Mouse (Mus musculus): Measurements from ENCODE around the gene Bin2. TPM values are rescaled to one million over a fixed set of nuclear protein-coding genes. Genes with fewer than 3 reads are reported as not detected.
A peak's percentile ranks its signal among the peaks of the same experiment; 100 is the strongest.
"Not testable (repeated sequence)": the region's sequence is repeated elsewhere in the genome, so short reads cannot be mapped to it uniquely, and the experiment has no call there.

The Bin2 gene
- polyA plus RNA-seq, 1 experiment from 2014 or later, result 1.4 TPM

- no peak for ATAC-seq
- Histone ChIP-seq H3K27me3 (ENCODE audit: control insufficient read depth, insufficient read depth, low read depth, low read length) (no peaks in the 10 kb centered on the region), H3K4me3 (ENCODE audit: low read depth, low read length) (no peak overlapping the region), H3K9me3 (replicated peaks; ENCODE audit: control insufficient read depth, low read length, poor library complexity, severe bottlenecking) (no peaks in the 10 kb centered on the region), H3K9ac (ENCODE audit: low read depth, low read length) (no peak overlapping the region), H3K27ac (ENCODE audit: low read length) (no peak overlapping the region), H3K36me3 (ENCODE audit: control insufficient read depth, insufficient read depth, low read length) (no peaks in the 10 kb centered on the region), H3K4me2 (ENCODE audit: low read length) (no peak overlapping the region), H3K4me1 (ENCODE audit: control insufficient read depth, insufficient read depth, low read length) (peaks cover 18% of the 10 kb centered on the region)
- WGBS, result 70% methylated on average over 2 of the region's 2 CpGs
Observed at GRCm38 (mm10) chr15:100612432-100612831, 56.9 kb downstream of the Bin2 start.

- no peak overlapping the region for H3K27ac ChIP-seq (ENCODE audit: low read length)
- WGBS, result 88% methylated on average over 7 of the region's 7 CpGs
- no peak overlapping the region for H3K4me2 ChIP-seq (ENCODE audit: low read length)
Observed at GRCm38 (mm10) chr15:100611951-100612350, 57.4 kb downstream of the Bin2 start.

GRCm38 (mm10) chr15:100606677-100607076, 62.7 kb downstream of the Bin2 start:
- not testable (repeated sequence) for H3K27ac ChIP-seq (ENCODE audit: low read length); H3K36me3 ChIP-seq (ENCODE audit: control insufficient read depth, insufficient read depth, low read length); H3K27me3 ChIP-seq (ENCODE audit: control insufficient read depth, insufficient read depth, low read depth, low read length); H3K9ac ChIP-seq (ENCODE audit: low read depth, low read length); ATAC-seq; H3K4me3 ChIP-seq (ENCODE audit: low read depth, low read length); H3K9me3 ChIP-seq (replicated peaks; ENCODE audit: control insufficient read depth, low read length, poor library complexity, severe bottlenecking); H3K4me1 ChIP-seq (ENCODE audit: control insufficient read depth, insufficient read depth, low read length); H3K4me2 ChIP-seq (ENCODE audit: low read length)
- 87% methylated on average over 8 of the region's 8 CpGs for WGBS

More at GRCm38 (mm10) chr15:100611951-100612350, 57.4 kb downstream of the Bin2 start:
- no peak overlapping the region for H3K9ac ChIP-seq (ENCODE audit: low read depth, low read length)
- no peak overlapping the region for H3K4me3 ChIP-seq (ENCODE audit: low read depth, low read length)
- ATAC-seq, result no peak
- no peaks in the 10 kb centered on the region for H3K9me3 ChIP-seq (replicated peaks; ENCODE audit: control insufficient read depth, low read length, poor library complexity, severe bottlenecking)
- H3K36me3 ChIP-seq (ENCODE audit: control insufficient read depth, insufficient read depth, low read length), result no peaks in the 10 kb centered on the region
- H3K4me1 ChIP-seq (ENCODE audit: control insufficient read depth, insufficient read depth, low read length), result peaks cover 17% of the 10 kb centered on the region
- H3K27me3 ChIP-seq (ENCODE audit: control insufficient read depth, insufficient read depth, low read depth, low read length), result no peaks in the 10 kb centered on the region

- ATAC-seq, result no peak
- Histone ChIP-seq H3K4me2 (ENCODE audit: low read length) (no peak overlapping the region), H3K36me3 (ENCODE audit: control insufficient read depth, insufficient read depth, low read length) (no peaks in the 10 kb centered on the region), H3K4me1 (ENCODE audit: control insufficient read depth, insufficient read depth, low read length) (peaks cover 18% of the 10 kb centered on the region), H3K27ac (ENCODE audit: low read length) (no peak overlapping the region), H3K9ac (ENCODE audit: low read depth, low read length) (no peak overlapping the region), H3K27me3 (ENCODE audit: control insufficient read depth, insufficient read depth, low read depth, low read length) (0 out of 2 replicates have a peak, but pooled peaks cover 4% of the 10 kb centered on the region), H3K4me3 (ENCODE audit: low read depth, low read length) (no peak overlapping the region), H3K9me3 (replicated peaks; ENCODE audit: control insufficient read depth, low read length, poor library complexity, severe bottlenecking) (no peaks in the 10 kb centered on the region)
- 61% methylated on average over 3 of the region's 3 CpGs for WGBS
Observed at GRCm38 (mm10) chr15:100601669-100602068, 67.7 kb downstream of the Bin2 start.

- ATAC-seq, result no peak
- Histone ChIP-seq H3K9me3 (replicated peaks; ENCODE audit: control insufficient read depth, low read length, poor library complexity, severe bottlenecking) (no peaks in the 10 kb centered on the region), H3K27me3 (ENCODE audit: control insufficient read depth, insufficient read depth, low read depth, low read length) (0 out of 2 replicates have a peak, but pooled peaks cover 4% of the 10 kb centered on the region), H3K36me3 (ENCODE audit: control insufficient read depth, insufficient read depth, low read length) (no peaks in the 10 kb centered on the region), H3K9ac (ENCODE audit: low read depth, low read length) (peak overlapping the region; percentile 99; the same call in 1 of the 2 replicates), H3K27ac (ENCODE audit: low read length) (no peak overlapping the region), H3K4me1 (ENCODE audit: control insufficient read depth, insufficient read depth, low read length) (peaks cover 18% of the 10 kb centered on the region), H3K4me2 (ENCODE audit: low read length) (peak overlapping the region; percentile 92), H3K4me3 (ENCODE audit: low read depth, low read length) (peak overlapping the region; percentile 71)
- 23% methylated on average over 21 of the region's 21 CpGs for WGBS
Observed at GRCm38 (mm10) chr15:100600696-100601272, 68.6 kb downstream of the Bin2 start.

GRCm38 (mm10) chr15:100600047-100600695, 69.2 kb downstream of the Bin2 start:
- Histone ChIP-seq H3K4me2 (ENCODE audit: low read length) (peak overlapping the region; percentile 92), H3K9me3 (replicated peaks; ENCODE audit: control insufficient read depth, low read length, poor library complexity, severe bottlenecking) (no peaks in the 10 kb centered on the region), H3K4me1 (ENCODE audit: control insufficient read depth, insufficient read depth, low read length) (peaks cover 16% of the 10 kb centered on the region), H3K27me3 (ENCODE audit: control insufficient read depth, insufficient read depth, low read depth, low read length) (0 out of 2 replicates have a peak, but pooled peaks cover 4% of the 10 kb centered on the region), H3K36me3 (ENCODE audit: control insufficient read depth, insufficient read depth, low read length) (no peaks in the 10 kb centered on the region), H3K4me3 (ENCODE audit: low read depth, low read length) (peak overlapping the region; percentile 71), H3K27ac (ENCODE audit: low read length) (peak overlapping the region; percentile 83), H3K9ac (ENCODE audit: low read depth, low read length) (peak overlapping the region; percentile 99)
- WGBS, result under 1% methylated on average over 35 of the region's 35 CpGs
- peak; percentile 63 for ATAC-seq

- H3K27me3 ChIP-seq (ENCODE audit: control insufficient read depth, insufficient read depth, low read depth, low read length), result 0 out of 2 replicates have a peak, but pooled peaks cover 4% of the 10 kb centered on the region
- peak within 1 kb of the TSS; percentile 99 for H3K9ac ChIP-seq (ENCODE audit: low read depth, low read length)
- H3K4me3 ChIP-seq (ENCODE audit: low read depth, low read length), result peak within 1 kb of the TSS; percentile 71
- under 1% methylated on average over 61 of the region's 76 CpGs for WGBS
- peak within 1 kb of the TSS; percentile 92 for H3K4me2 ChIP-seq (ENCODE audit: low read length)
- H3K9me3 ChIP-seq (replicated peaks; ENCODE audit: control insufficient read depth, low read length, poor library complexity, severe bottlenecking), result no peaks in the 10 kb centered on the region
- H3K27ac ChIP-seq (ENCODE audit: low read length), result peak within 1 kb of the TSS; percentile 83
- H3K36me3 ChIP-seq (ENCODE audit: control insufficient read depth, insufficient read depth, low read length), result no peaks in the 10 kb centered on the region
- peaks cover 10% of the 10 kb centered on the region for H3K4me1 ChIP-seq (ENCODE audit: control insufficient read depth, insufficient read depth, low read length)
- peak; percentile 72 for ATAC-seq
Observed at GRCm38 (mm10) chr15:100599276-100600046, 69.9 kb downstream of the Bin2 start, which contains the start of gene Pou6f1. TSS of gene Pou6f1 (minus strand) at chr15:100599984.

GRCm38 (mm10) chr15:100598883-100599275, 70.5 kb downstream of the Bin2 start:
- H3K4me2 ChIP-seq (ENCODE audit: low read length), result peak overlapping the region; percentile 92
- ATAC-seq, result peak; percentile 57
- no peaks in the 10 kb centered on the region for H3K36me3 ChIP-seq (ENCODE audit: control insufficient read depth, insufficient read depth, low read length)
- H3K4me1 ChIP-seq (ENCODE audit: control insufficient read depth, insufficient read depth, low read length), result peaks cover 10% of the 10 kb centered on the region; the same call in 1 of the 2 replicates
- H3K9me3 ChIP-seq (replicated peaks; ENCODE audit: control insufficient read depth, low read length, poor library complexity, severe bottlenecking), result no peaks in the 10 kb centered on the region
- H3K27ac ChIP-seq (ENCODE audit: low read length), result peak overlapping the region; percentile 83
- H3K4me3 ChIP-seq (ENCODE audit: low read depth, low read length), result peak overlapping the region; percentile 71
- H3K27me3 ChIP-seq (ENCODE audit: control insufficient read depth, insufficient read depth, low read depth, low read length), result 0 out of 2 replicates have a peak, but pooled peaks cover 4% of the 10 kb centered on the region
- peak overlapping the region; percentile 99 for H3K9ac ChIP-seq (ENCODE audit: low read depth, low read length)
- whole genome bisulfite sequencing, result 1% methylated on average over 12 of the region's 12 CpGs

Data from midbrain, embryonic 16.5 days (tissue).